Mouse (Mus musculus) E14TG2a.4 (cell line): ENCODE results near the gene Kcnn4.

Source experiments
- H3K27me3 ChIP-seq: 2 replicates; pipeline ENCODE4 v1.6.1; 2014; ENCODE audit warnings: low read length, control low read depth; ENCODE audit not compliant: insufficient read depth
- H3K36me3 ChIP-seq: 2 replicates; pipeline ENCODE4 v1.6.1; 2014; ENCODE audit warnings: low read length, control low read depth; ENCODE audit not compliant: insufficient read depth
- H3K4me1 ChIP-seq: replicated peaks from 2 replicates; pipeline ENCODE4 v1.6.1; 2014; ENCODE audit warnings: low read depth, low read length, control low read depth
- H3K4me3 ChIP-seq: replicated peaks from 2 replicates; pipeline ENCODE4 v1.5.1; 2014; ENCODE audit warnings: mild to moderate bottlenecking, low read length
- H3K9me3 ChIP-seq: 2 replicates; pipeline ENCODE4 v1.6.1; 2014; ENCODE audit warnings: low read length, control low read depth
- CTCF ChIP-seq: conservative IDR thresholded peaks from 2 replicates; pipeline ENCODE4 v1.5.1; 2014; ENCODE audit warnings: low read length
- NANOG ChIP-seq: IDR thresholded peaks from 2 replicates; pipeline ENCODE4 v1.6.1; 2014; ENCODE audit warnings: borderline replicate concordance, low read length, mixed read lengths
- POU5F1 ChIP-seq: IDR thresholded peaks from 2 replicates; pipeline ENCODE4 v1.6.1; 2014; ENCODE audit warnings: low read length, borderline replicate concordance

The Kcnn4 gene

GRCm38 (mm10) chr7:24422251-24422650, 52.2 kb downstream of the Kcnn4 start:
- H3K36me3 ChIP-seq, result peaks cover 68% of the 10 kb centered on the region
- H3K4me1 ChIP-seq, result peaks cover 10% of the 10 kb centered on the region; the same call in 1 of the 2 replicates
- no peak overlapping the region for H3K4me3 ChIP-seq
- no peaks in the 10 kb centered on the region for H3K27me3 ChIP-seq
- no peaks in the 10 kb centered on the region for H3K9me3 ChIP-seq
- TF ChIP-seq POU5F1 (no peak), NANOG (no peak), CTCF (no peak)

- TF ChIP-seq NANOG (no peak), CTCF (no peak), POU5F1 (no peak)
- H3K27me3 ChIP-seq, result peaks cover under 1% of the 10 kb centered on the region; the same call in 1 of the 2 replicates
- H3K4me1 ChIP-seq, result peaks cover 7% of the 10 kb centered on the region; the same call in 1 of the 2 replicates
- H3K9me3 ChIP-seq, result no peaks in the 10 kb centered on the region
- peaks cover 60% of the 10 kb centered on the region for H3K36me3 ChIP-seq
- H3K4me3 ChIP-seq, result no peak overlapping the region
Measured at GRCm38 (mm10) chr7:24423107-24423763, 53.2 kb downstream of the Kcnn4 start.

GRCm38 (mm10) chr7:24423956-24424732, 54.1 kb downstream of the Kcnn4 start:
- H3K9me3 ChIP-seq, result no peaks in the 10 kb centered on the region
- peaks cover 52% of the 10 kb centered on the region for H3K36me3 ChIP-seq
- H3K27me3 ChIP-seq, result peaks cover 8% of the 10 kb centered on the region
- no peak overlapping the region for H3K4me3 ChIP-seq
- H3K4me1 ChIP-seq, result peaks cover 7% of the 10 kb centered on the region; the same call in 1 of the 2 replicates
- no peak for TF ChIP-seq CTCF
- TF ChIP-seq NANOG, result no peak

GRCm38 (mm10) chr7:24425919-24426318, 55.9 kb downstream of the Kcnn4 start:
- TF ChIP-seq POU5F1, result no peak
- TF ChIP-seq CTCF, result no peak
- TF ChIP-seq NANOG, result no peak
- Histone ChIP-seq H3K36me3 (peaks cover 34% of the 10 kb centered on the region), H3K9me3 (no peaks in the 10 kb centered on the region), H3K4me1 (peaks cover 7% of the 10 kb centered on the region; the same call in 1 of the 2 replicates), H3K27me3 (peaks cover 25% of the 10 kb centered on the region), H3K4me3 (no peak overlapping the region)

GRCm38 (mm10) chr7:24427168-24427567, 57.1 kb downstream of the Kcnn4 start:
- H3K9me3 ChIP-seq, result no peaks in the 10 kb centered on the region
- H3K27me3 ChIP-seq, result peaks cover 36% of the 10 kb centered on the region
- peaks cover 22% of the 10 kb centered on the region for H3K36me3 ChIP-seq
- TF ChIP-seq CTCF (no peak), NANOG (no peak), POU5F1 (no peak)
- H3K4me1 ChIP-seq, result peaks cover 12% of the 10 kb centered on the region
- no peak overlapping the region for H3K4me3 ChIP-seq

GRCm38 (mm10) chr7:24428725-24429124, 58.7 kb downstream of the Kcnn4 start:
- H3K9me3 ChIP-seq, result no peaks in the 10 kb centered on the region
- peaks cover 52% of the 10 kb centered on the region for H3K27me3 ChIP-seq
- TF ChIP-seq CTCF (no peak), NANOG (no peak), POU5F1 (no peak)
- H3K4me1 ChIP-seq, result peaks cover 17% of the 10 kb centered on the region
- H3K4me3 ChIP-seq, result no peak overlapping the region
- peaks cover 6% of the 10 kb centered on the region for H3K36me3 ChIP-seq

GRCm38 (mm10) chr7:24429413-24430112, 59.5 kb downstream of the Kcnn4 start:
- H3K36me3 ChIP-seq, result no peaks in the 10 kb centered on the region
- TF ChIP-seq NANOG, result no peak
- no peak for TF ChIP-seq POU5F1
- no peak for TF ChIP-seq CTCF
- peaks cover 17% of the 10 kb centered on the region for H3K4me1 ChIP-seq
- peaks cover 60% of the 10 kb centered on the region for H3K27me3 ChIP-seq
- H3K4me3 ChIP-seq, result no peak overlapping the region
- H3K9me3 ChIP-seq, result no peaks in the 10 kb centered on the region

GRCm38 (mm10) chr7:24430551-24431345, 60.7 kb downstream of the Kcnn4 start:
- H3K4me1 ChIP-seq, result peaks cover 17% of the 10 kb centered on the region
- peaks cover 66% of the 10 kb centered on the region for H3K27me3 ChIP-seq
- H3K9me3 ChIP-seq, result no peaks in the 10 kb centered on the region

More at GRCm38 (mm10) chr7:24430551-24431345, 60.7 kb downstream of the Kcnn4 start:
- no peaks in the 10 kb centered on the region for H3K36me3 ChIP-seq
- TF ChIP-seq POU5F1 (no peak), CTCF (no peak), NANOG (no peak)
- no peak overlapping the region for H3K4me3 ChIP-seq
